Mouse (Mus musculus) monocyte, adult 5-6 weeks (primary cell): ENCODE results near the gene Ccdc51. TPM values are rescaled to one million over a fixed set of nuclear protein-coding genes. Genes with fewer than 3 reads are reported as not detected.

ENCODE experiments used
- total RNA-seq: library from RNA; stranded (forward); fragments of 200-1000, 200-491, 200-594 nt; gene quantifications from 3 replicates; pipeline ENCODE4 v1.2.3, GENCODE M21; 2017

Gene Ccdc51
- total RNA-seq, 1 experiment from 2014 or later = 10.0 TPM

Other genes with a start within 250 kb of the Ccdc51 start
- 6.2 to 10.0 TPM (median 8.4 TPM) in 3 replicates for gene Slc26a6, start 229.2 kb upstream of the Ccdc51 start, total RNA-seq
- gene Tmem89, start 167.9 kb upstream of the Ccdc51 start, total RNA-seq = not detected in 3 replicates
- 130 to 173 TPM (median 135 TPM) in 3 replicates for gene Uqcrc1, start 145.9 kb upstream of the Ccdc51 start, total RNA-seq
- gene Col7a1, start 128.9 kb upstream of the Ccdc51 start, total RNA-seq = 0.19 to 1.2 TPM (median 0.43 TPM) in 3 replicates
- gene Ucn2, start 96.5 kb upstream of the Ccdc51 start, total RNA-seq = not detected in 3 replicates
- 48.6 to 70.1 TPM (median 67.8 TPM) in 3 replicates for gene Pfkfb4, start 90.7 kb upstream of the Ccdc51 start, total RNA-seq
- 523 to 1,277 TPM (median 526 TPM) in 3 replicates for gene Shisa5, start 43.9 kb upstream of the Ccdc51 start, total RNA-seq
- 47.4 to 94.7 TPM (median 64.7 TPM) in 3 replicates for gene Trex1, start 22.8 kb upstream of the Ccdc51 start, total RNA-seq
- 11.1 to 17.6 TPM (median 15.7 TPM) in 3 replicates for gene Atrip, start 8.4 kb upstream of the Ccdc51 start, total RNA-seq
- 155 to 237 TPM (median 205 TPM) in 3 replicates for gene Tma7, start 94 bp downstream of the Ccdc51 start, total RNA-seq
- gene Plxnb1, start 12.9 kb downstream of the Ccdc51 start, total RNA-seq = 0.32 to 5.5 TPM (median 0.78 TPM) in 3 replicates
- gene Fbxw21, start 79.5 kb downstream of the Ccdc51 start, total RNA-seq = not detected in 3 replicates
- 0.39 to 1.5 TPM (median 0.57 TPM) in 3 replicates for gene Fbxw13, start 113.5 kb downstream of the Ccdc51 start, total RNA-seq
- gene Fbxw20, start 152.3 kb downstream of the Ccdc51 start, total RNA-seq = not detected in 3 replicates
- not detected in 3 replicates for gene Fbxw14, start 205.2 kb downstream of the Ccdc51 start, total RNA-seq